Mouse (Mus musculus) cerebellum, adult (tissue): ENCODE measurements around the gene Aloxe3.
"Not testable (repeated sequence)": the region's sequence is repeated elsewhere in the genome, so short reads cannot be mapped to it uniquely, and the experiment has no call there.

ENCODE experiments used
- ATAC-seq: cut with Nextera tagmentation; 2 replicates; pipeline ENCODE4 v1.9.2; 2017; ENCODE audit warnings: mild to moderate bottlenecking, moderate library complexity, mixed read lengths; ENCODE audit not compliant: insufficient number of reproducible peaks, low FRiP score, low TSS enrichment

Aloxe3 gene

GRCm38 (mm10) chr11:69125852-69125918, at the start of gene Aloxe3:
TSS of gene Aloxe3 (plus strand) at chr11:69125896.
- no peak for ATAC-seq

GRCm38 (mm10) chr11:69076572-69076971, 49.1 kb upstream of the Aloxe3 start:
- ATAC-seq, result no peak

- no peak for ATAC-seq
These were observed 48.4 kb upstream of the Aloxe3 start for GRCm38 (mm10) chr11:69077316-69077715.

GRCm38 (mm10) chr11:69078041-69078440, 47.7 kb upstream of the Aloxe3 start:
- no peak for ATAC-seq

GRCm38 (mm10) chr11:69078805-69079438, 46.8 kb upstream of the Aloxe3 start:
- no peak for ATAC-seq

GRCm38 (mm10) chr11:69080102-69080854, 45.4 kb upstream of the Aloxe3 start:
- ATAC-seq, result no peak

GRCm38 (mm10) chr11:69080855-69081222, 44.9 kb upstream of the Aloxe3 start:
- no peak for ATAC-seq

- ATAC-seq, result no peak
These were observed 44.1 kb upstream of the Aloxe3 start for GRCm38 (mm10) chr11:69081613-69082012.

GRCm38 (mm10) chr11:69085608-69086007, 40.1 kb upstream of the Aloxe3 start:
- no peak for ATAC-seq

GRCm38 (mm10) chr11:69086390-69086789, 39.3 kb upstream of the Aloxe3 start:
- no peak for ATAC-seq

- no peak for ATAC-seq
These were observed 38.6 kb upstream of the Aloxe3 start for GRCm38 (mm10) chr11:69087082-69087481.

- ATAC-seq, result no peak
These were observed 38.1 kb upstream of the Aloxe3 start for GRCm38 (mm10) chr11:69087597-69087996.

GRCm38 (mm10) chr11:69088103-69088855, 37.4 kb upstream of the Aloxe3 start, which contains the start of gene Vamp2:
TSS of gene Vamp2 (plus strand) at chr11:69088490.
- peak; percentile 70; the same call in 1 of the 2 replicates for ATAC-seq

- ATAC-seq, result peak; percentile 37; the same call in 1 of the 2 replicates
These were observed 36.7 kb upstream of the Aloxe3 start for GRCm38 (mm10) chr11:69088856-69089615.

- no peak for ATAC-seq
These were observed 35.9 kb upstream of the Aloxe3 start for GRCm38 (mm10) chr11:69089616-69090290.

GRCm38 (mm10) chr11:69090367-69090766, 35.3 kb upstream of the Aloxe3 start:
- ATAC-seq, result no peak

- ATAC-seq, result no peak
These were observed 33.9 kb upstream of the Aloxe3 start for GRCm38 (mm10) chr11:69091566-69092385.

GRCm38 (mm10) chr11:69092386-69092751, 33.3 kb upstream of the Aloxe3 start:
- ATAC-seq, result no peak

- ATAC-seq, result no peak
These were observed 32.8 kb upstream of the Aloxe3 start for GRCm38 (mm10) chr11:69092871-69093270.

GRCm38 (mm10) chr11:69093856-69094255, 31.8 kb upstream of the Aloxe3 start:
- not testable (repeated sequence) for ATAC-seq
